Mouse (Mus musculus) testis, postnatal 14 days (tissue): ENCODE measurements around the gene D830030K20Rik.
"Not testable (repeated sequence)": the region's sequence is repeated elsewhere in the genome, so short reads cannot be mapped to it uniquely, and the experiment has no call there.

Experiments
- DNase-seq: peaks from one replicate; pipeline ENCODE4 v3.0.0; 2021; ENCODE audit warnings: low spot score

Gene D830030K20Rik

GRCm38 (mm10) chr14:3208272-3209152, at the start of gene D830030K20Rik:
TSS of gene D830030K20Rik (plus strand) at chr14:3208488.
- not testable (repeated sequence) for DNase-seq

GRCm38 (mm10) chr14:3187955-3188354, 20.3 kb upstream of the D830030K20Rik start, which contains the start of gene Gm5795:
TSS of gene Gm5795 (plus strand) at chr14:3188255.
- DNase-seq: not testable (repeated sequence)

- DNase-seq: not testable (repeated sequence)
Measured at GRCm38 (mm10) chr14:3209367-3209766, 1.1 kb downstream of the D830030K20Rik start.

GRCm38 (mm10) chr14:3262531-3262930, 54.2 kb downstream of the D830030K20Rik start:
- DNase-seq: peak; percentile 2
